Mouse (Mus musculus): ENCODE results near the gene Gm49339.

DNA sequence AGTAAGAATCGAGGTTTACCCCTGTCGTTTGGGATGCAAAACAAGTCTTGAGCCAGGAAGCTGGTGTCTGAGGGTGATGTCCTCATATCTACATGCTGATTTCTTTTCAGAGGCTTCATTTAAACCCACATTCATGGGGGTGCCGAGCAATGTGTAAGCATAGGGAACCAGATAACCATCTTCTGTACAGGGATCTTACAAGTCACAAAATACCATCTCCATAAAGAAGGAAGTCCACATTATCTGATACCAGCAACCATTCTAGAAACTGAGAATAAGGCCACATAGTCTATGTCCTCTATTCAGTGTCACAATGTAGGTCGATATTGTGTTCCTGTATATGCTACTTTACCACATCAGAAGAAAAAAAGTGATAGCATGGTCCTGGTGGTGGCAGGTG lies 24.0 kb upstream of the Gm49339 start:
- no peak for TF ChIP-seq ZC3H11A (IDR thresholded peaks at IDR 0.05; ENCODE audit: low read depth, low read length)
- TF ChIP-seq CTCF (conservative IDR thresholded peaks at IDR 0.05 in 1 of 2, IDR thresholded peaks at IDR 0.05 in 1 of 2; ENCODE audit: low read depth in 2 of 2, low read length in 2 of 2): no peak
- no peak for TF ChIP-seq TBP (conservative IDR thresholded peaks at IDR 0.05; ENCODE audit: low read depth, low read length)
- TF ChIP-seq SMC3 (IDR thresholded peaks at IDR 0.05; ENCODE audit: low read depth, low read length): no peak
- no peak for TF ChIP-seq USF1 (IDR thresholded peaks at IDR 0.05; ENCODE audit: low read depth, low read length)
- no peak for TF ChIP-seq EP300 (IDR thresholded peaks at IDR 0.05; ENCODE audit: low read length)
- no peak for TF ChIP-seq RAD21 (IDR thresholded peaks at IDR 0.05; ENCODE audit: low read depth, low read length)
- TF ChIP-seq GABPA (IDR thresholded peaks at IDR 0.05; ENCODE audit: insufficient replicate concordance, low read depth, low read length): no peak
